Mouse (Mus musculus) liver (tissue): ENCODE results near the gene Gucy2d.

Experiments
- DNase-seq: peaks from one replicate; pipeline ENCODE4 v3.0.0-alpha.2; 2020; ENCODE audit warnings: mixed read lengths

The Gucy2d gene

GRCm38 (mm10) chr7:98439956-98440466 is at the start of gene Gucy2d:
TSS of gene Gucy2d (plus strand) at chr7:98440416.
- DNase-seq = no peak

GRCm38 (mm10) chr7:98390486-98390885 is 49.7 kb upstream of the Gucy2d start:
- DNase-seq = no peak

GRCm38 (mm10) chr7:98391351-98391936 is 48.8 kb upstream of the Gucy2d start:
- DNase-seq = no peak

- no peak for DNase-seq
Observed at GRCm38 (mm10) chr7:98392466-98393201, 47.6 kb upstream of the Gucy2d start.

GRCm38 (mm10) chr7:98402582-98403574 is 37.3 kb upstream of the Gucy2d start:
- DNase-seq = no peak

- DNase-seq = no peak
Observed at GRCm38 (mm10) chr7:98403996-98404395, 36.2 kb upstream of the Gucy2d start.

GRCm38 (mm10) chr7:98407615-98408014 is 32.6 kb upstream of the Gucy2d start:
- no peak for DNase-seq

GRCm38 (mm10) chr7:98413115-98413514 is 27.1 kb upstream of the Gucy2d start:
- no peak for DNase-seq

GRCm38 (mm10) chr7:98415550-98415949 is 24.7 kb upstream of the Gucy2d start:
- no peak for DNase-seq

- DNase-seq = no peak
Observed at GRCm38 (mm10) chr7:98416020-98416419, 24.2 kb upstream of the Gucy2d start.

- no peak for DNase-seq
Observed at GRCm38 (mm10) chr7:98418031-98418805, 22.0 kb upstream of the Gucy2d start.

- no peak for DNase-seq
Observed at GRCm38 (mm10) chr7:98419366-98419765, 20.9 kb upstream of the Gucy2d start.

GRCm38 (mm10) chr7:98423546-98423945 is 16.7 kb upstream of the Gucy2d start:
- DNase-seq = no peak

- no peak for DNase-seq
Observed at GRCm38 (mm10) chr7:98424396-98424795, 15.8 kb upstream of the Gucy2d start.

- DNase-seq = no peak
Observed at GRCm38 (mm10) chr7:98425551-98425950, 14.7 kb upstream of the Gucy2d start.

- DNase-seq = no peak
Observed at GRCm38 (mm10) chr7:98426641-98427040, 13.6 kb upstream of the Gucy2d start.

- no peak for DNase-seq
Observed at GRCm38 (mm10) chr7:98427115-98427835, 12.9 kb upstream of the Gucy2d start.

GRCm38 (mm10) chr7:98429579-98429978 is 10.6 kb upstream of the Gucy2d start:
- DNase-seq = no peak

GRCm38 (mm10) chr7:98430785-98431184 is 9.4 kb upstream of the Gucy2d start:
- DNase-seq = peak; percentile 62

- DNase-seq = peak; percentile 52
Observed at GRCm38 (mm10) chr7:98437629-98438028, 2.6 kb upstream of the Gucy2d start.

- no peak for DNase-seq
Observed at GRCm38 (mm10) chr7:98446873-98447272, 6.7 kb downstream of the Gucy2d start.
